Mouse (Mus musculus): ENCODE measurements around the gene Spsb1. TPM values are rescaled to one million over a fixed set of nuclear protein-coding genes. Genes with fewer than 3 reads are reported as not detected.

Gene Spsb1
- total and polyA plus RNA-seq, 3 experiments: 0.04 to 0.19 (median 0.07) TPM

DNA sequence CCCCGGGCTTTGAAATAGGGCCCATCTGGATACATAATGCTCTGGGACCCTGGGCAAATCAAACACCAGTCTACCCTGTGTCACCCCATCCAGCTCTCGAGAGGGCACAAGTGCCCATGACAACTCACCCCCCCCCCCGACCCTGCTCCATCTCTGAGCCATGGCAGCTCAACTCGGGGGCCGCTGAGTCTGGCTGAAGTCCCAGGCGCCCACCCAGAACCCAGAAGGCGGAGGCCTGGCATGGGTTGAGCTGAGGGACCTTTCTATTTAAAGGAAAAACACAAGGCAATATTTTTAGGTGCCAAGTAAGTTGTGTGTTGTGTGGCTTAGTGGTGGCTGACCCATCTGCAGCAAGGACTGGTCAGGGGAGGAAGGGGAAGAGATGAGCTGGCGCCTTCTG, 9.4 kb upstream of the Spsb1 start:
- H3K79me2 ChIP-seq (replicated peaks; ENCODE audit: control insufficient read depth, extremely low read depth, insufficient read depth, poor library complexity, severe bottlenecking): no peaks in the 10 kb centered on the region
- no peak for TF ChIP-seq POLR2AphosphoS2 (IDR thresholded peaks at IDR 0.05; ENCODE audit: low read depth, low read length)
- no peak for TF ChIP-seq TBP (conservative IDR thresholded peaks at IDR 0.05; ENCODE audit: low read depth, low read length)
- no peak for TF ChIP-seq UBTF (IDR thresholded peaks at IDR 0.05; ENCODE audit: low read depth, low read length)
- TF ChIP-seq JUN (IDR thresholded peaks at IDR 0.05; ENCODE audit: insufficient read depth, low read depth, low read length): no peak
- no peak for TF ChIP-seq ELF1 (IDR thresholded peaks at IDR 0.05; ENCODE audit: low read depth, low read length)
- no peak for TF ChIP-seq POLR2A (IDR thresholded peaks at IDR 0.05; ENCODE audit: low read depth, low read length)
- TF ChIP-seq JUND (conservative IDR thresholded peaks at IDR 0.05; ENCODE audit: low read depth, low read length): no peak
- no peak for TF ChIP-seq USF2 (conservative IDR thresholded peaks at IDR 0.05; ENCODE audit: low read depth, low read length)
- TF ChIP-seq E2F4 (IDR thresholded peaks at IDR 0.05; ENCODE audit: insufficient replicate concordance, low read depth, low read length): no peak
- no peak for TF ChIP-seq SIN3A (IDR thresholded peaks at IDR 0.05; ENCODE audit: low read length)
- TF ChIP-seq NRF1 (IDR thresholded peaks at IDR 0.05; ENCODE audit: low read depth, low read length): no peak
- H3K9ac ChIP-seq (ENCODE audit: insufficient read depth, low read depth): no peak overlapping the region
- no peaks in the 10 kb centered on the region for H3K36me3 ChIP-seq (replicated peaks in 1 of 2; ENCODE audit: control insufficient read depth in 1 of 2, insufficient read depth in 1 of 2, low read length in 1 of 2)
- no peak overlapping the region for H3K4me2 ChIP-seq (ENCODE audit: insufficient read depth, low read depth, poor library complexity, severe bottlenecking)
- dilution Hi-C loops (cut with MboI; ENCODE audit: extremely low pct_ligation_motif_present, extremely low pct_unique_long_range_greater_than_20kb, low sequenced_read_pairs) (loop anchor here (25.0 kb wide), 1 partner anchor 177 kb away; no protein-coding TSS in a partner anchor), in situ Hi-C loops (cut with MboI; ENCODE audit: low pct_ligation_motif_present, low pct_unique_long_range_greater_than_20kb, low sequenced_read_pairs) (no loop called here)
- peaks cover 9% of the 10 kb centered on the region for H3K9me3 ChIP-seq (replicated peaks; ENCODE audit: low read length)
- no peak overlapping the region for H3K4me3 ChIP-seq (replicated peaks in 1 of 3; ENCODE audit: low read depth in 2 of 3, low read length in 2 of 3, poor library complexity in 1 of 3)
- no peak overlapping the region for H3K27ac ChIP-seq (ENCODE audit: insufficient read depth, low read depth)
- DNase-seq (ENCODE audit: extremely low read depth): no peak
- H3K27me3 ChIP-seq (replicated peaks): peaks cover 36% of the 10 kb centered on the region
- no peaks in the 10 kb centered on the region for H3K4me1 ChIP-seq (ENCODE audit: control insufficient read depth in 1 of 2, insufficient read depth in 2 of 2)

DNA sequence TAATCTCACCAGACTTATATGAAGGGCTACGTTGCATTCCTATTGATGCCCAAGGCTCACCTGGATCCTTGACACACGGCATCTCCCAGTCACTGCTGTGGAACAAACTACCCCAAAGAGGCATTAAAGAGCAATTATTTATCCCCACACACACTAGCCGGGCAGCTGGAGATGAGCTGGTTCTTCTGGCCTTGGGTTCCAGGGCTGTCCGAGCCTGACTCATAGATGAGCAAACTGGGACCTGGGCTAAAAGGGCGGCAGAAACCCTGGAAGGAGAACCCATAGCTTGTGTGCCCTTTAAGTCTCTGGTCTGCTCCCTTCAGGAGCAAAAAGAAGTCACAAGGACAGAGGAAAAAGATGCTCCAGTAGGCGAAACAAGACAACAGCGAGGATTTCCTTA, 5.5 kb upstream of the Spsb1 start:
- no peak overlapping the region for H3K4me3 ChIP-seq (replicated peaks in 1 of 3; ENCODE audit: low read depth in 2 of 3, low read length in 2 of 3, poor library complexity in 1 of 3)
- in situ Hi-C loops (cut with MboI; ENCODE audit: low pct_ligation_motif_present, low pct_unique_long_range_greater_than_20kb, low sequenced_read_pairs): no loop called here
- DNase-seq (ENCODE audit: extremely low read depth): no peak
- H3K27me3 ChIP-seq (replicated peaks): peaks cover 32% of the 10 kb centered on the region
- H3K4me2 ChIP-seq (ENCODE audit: insufficient read depth, low read depth, poor library complexity, severe bottlenecking): no peak overlapping the region
- TF ChIP-seq GABPA (IDR thresholded peaks at IDR 0.05; ENCODE audit: insufficient replicate concordance, low read depth, low read length) (no peak), ZKSCAN1 (IDR thresholded peaks at IDR 0.05; ENCODE audit: borderline replicate concordance, low read depth, low read length) (no peak), IRF4 (IDR thresholded peaks at IDR 0.05; ENCODE audit: low read depth, low read length) (no peak), ZNF384 (IDR thresholded peaks at IDR 0.05; ENCODE audit: low read depth, low read length) (no peak), HCFC1 (IDR thresholded peaks at IDR 0.05; ENCODE audit: low read depth, low read length) (no peak), ZC3H11A (IDR thresholded peaks at IDR 0.05; ENCODE audit: low read depth, low read length) (no peak), USF1 (IDR thresholded peaks at IDR 0.05; ENCODE audit: low read depth, low read length) (no peak), CTCF (conservative IDR thresholded peaks at IDR 0.05 in 1 of 2, IDR thresholded peaks at IDR 0.05 in 1 of 2; ENCODE audit: low read depth in 2 of 2, low read length in 2 of 2) (no peak), RCOR1 (conservative IDR thresholded peaks at IDR 0.05; ENCODE audit: low read depth, low read length) (no peak), SIN3A (IDR thresholded peaks at IDR 0.05; ENCODE audit: low read length) (no peak), JUND (conservative IDR thresholded peaks at IDR 0.05; ENCODE audit: low read depth, low read length) (no peak), NRF1 (IDR thresholded peaks at IDR 0.05; ENCODE audit: low read depth, low read length) (no peak), USF2 (conservative IDR thresholded peaks at IDR 0.05; ENCODE audit: low read depth, low read length) (no peak), TCF12 (IDR thresholded peaks at IDR 0.05; ENCODE audit: low read depth, low read length) (no peak), PAX5 (IDR thresholded peaks at IDR 0.05; ENCODE audit: low read length) (no peak), JUN (IDR thresholded peaks at IDR 0.05; ENCODE audit: insufficient read depth, low read depth, low read length) (no peak), MAX (IDR thresholded peaks at IDR 0.05; ENCODE audit: low read length) (no peak)
- H3K27ac ChIP-seq (ENCODE audit: insufficient read depth, low read depth): no peak overlapping the region
- no peaks in the 10 kb centered on the region for H3K36me3 ChIP-seq (replicated peaks in 1 of 2; ENCODE audit: control insufficient read depth in 1 of 2, insufficient read depth in 1 of 2, low read length in 1 of 2)
- dilution Hi-C loops (cut with MboI; ENCODE audit: extremely low pct_ligation_motif_present, extremely low pct_unique_long_range_greater_than_20kb, low sequenced_read_pairs): loop anchor here (25.0 kb wide), 1 partner anchor 173 kb away; no protein-coding TSS in a partner anchor
- no peak overlapping the region for H3K9ac ChIP-seq (ENCODE audit: insufficient read depth, low read depth)
- peaks cover 9% of the 10 kb centered on the region for H3K9me3 ChIP-seq (replicated peaks; ENCODE audit: low read length)
- H3K79me2 ChIP-seq (replicated peaks; ENCODE audit: control insufficient read depth, extremely low read depth, insufficient read depth, poor library complexity, severe bottlenecking): no peaks in the 10 kb centered on the region
- peaks cover 0 to 3% of the 10 kb centered on the region in 2 experiments; a peak in 2 of 4 replicates for H3K4me1 ChIP-seq (ENCODE audit: control insufficient read depth in 1 of 2, insufficient read depth in 2 of 2)
